Mouse (Mus musculus): ENCODE data around the gene Tpp1.

Tpp1 gene

GRCm38 (mm10) chr7:105728701-105729428 lies 23.2 kb downstream of the Tpp1 start:
- no peak for DNase-seq (ENCODE audit: low read depth, low spot score)

- DNase-seq (ENCODE audit: low read depth, low spot score) = no peak
Measured at GRCm38 (mm10) chr7:105726980-105727325, 25.1 kb downstream of the Tpp1 start.

GRCm38 (mm10) chr7:105726144-105726979 lies 25.7 kb downstream of the Tpp1 start:
- peak; percentile 80 for DNase-seq (ENCODE audit: low read depth, low spot score)

GRCm38 (mm10) chr7:105721916-105722315 lies 30.1 kb downstream of the Tpp1 start:
- DNase-seq (ENCODE audit: low read depth, low spot score) = no peak

DNA sequence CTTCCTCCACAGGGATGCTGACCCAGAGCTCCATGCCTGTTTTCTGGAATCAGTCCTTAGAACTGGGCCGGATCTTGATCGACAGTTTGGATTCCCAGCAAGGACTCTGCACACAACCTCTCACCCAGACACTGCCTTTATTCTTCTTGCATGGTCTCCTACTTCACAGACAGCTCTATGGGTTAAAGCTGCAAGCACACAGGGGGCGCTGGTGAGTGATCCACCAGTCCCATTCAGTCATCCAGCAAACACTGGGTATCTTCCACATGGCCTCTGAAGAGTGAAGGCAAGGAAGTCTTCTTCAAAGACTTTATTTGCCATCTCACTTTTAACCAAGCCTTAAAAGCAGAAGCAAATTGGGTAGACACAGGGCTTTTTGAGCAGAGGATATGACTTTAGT lies 36.7 kb downstream of the Tpp1 start:
- DNase-seq (ENCODE audit: low read depth, low spot score) = peak; percentile 42

DNA sequence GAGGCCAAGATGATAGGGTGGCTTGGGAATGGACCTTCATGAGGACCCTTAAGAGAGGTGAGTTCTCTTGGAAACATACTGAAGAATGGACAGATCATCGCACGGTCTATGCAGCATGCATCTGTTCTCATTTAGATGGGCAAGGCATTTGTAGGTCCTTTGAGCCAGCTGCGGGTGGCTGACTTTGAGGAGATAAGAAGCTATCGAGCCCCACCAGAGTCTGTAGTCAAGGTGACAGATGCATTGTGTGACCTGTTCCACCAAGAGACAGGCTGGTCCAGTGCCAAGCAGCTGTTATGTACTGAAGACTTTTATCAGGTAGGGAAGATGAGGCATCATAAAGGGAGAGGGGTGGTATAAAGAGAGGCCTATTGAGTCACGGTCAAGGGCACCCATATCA lies 43.3 kb downstream of the Tpp1 start:
- no peak for DNase-seq (ENCODE audit: low read depth, low spot score)

DNA sequence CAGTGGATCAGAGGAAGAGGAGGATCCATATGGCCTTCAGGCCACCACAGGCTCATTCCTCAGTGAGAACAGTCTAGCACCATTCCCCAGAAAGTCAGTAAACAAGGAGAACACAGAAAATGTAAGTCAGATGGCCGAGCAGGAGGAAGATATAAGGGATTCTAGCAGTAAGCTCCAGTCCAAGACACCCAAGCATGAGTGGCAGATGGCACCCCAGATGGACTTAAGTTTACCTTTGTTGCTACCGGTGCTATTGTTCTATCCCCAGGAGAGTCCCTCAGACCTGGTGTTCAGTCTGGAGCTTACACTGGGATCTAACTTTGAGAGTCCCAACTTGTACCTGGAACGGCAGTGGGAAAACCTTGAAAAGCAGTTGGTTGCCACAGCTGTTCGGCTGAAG lies 48.2 kb downstream of the Tpp1 start:
- DNase-seq (ENCODE audit: low read depth, low spot score) = no peak

DNA sequence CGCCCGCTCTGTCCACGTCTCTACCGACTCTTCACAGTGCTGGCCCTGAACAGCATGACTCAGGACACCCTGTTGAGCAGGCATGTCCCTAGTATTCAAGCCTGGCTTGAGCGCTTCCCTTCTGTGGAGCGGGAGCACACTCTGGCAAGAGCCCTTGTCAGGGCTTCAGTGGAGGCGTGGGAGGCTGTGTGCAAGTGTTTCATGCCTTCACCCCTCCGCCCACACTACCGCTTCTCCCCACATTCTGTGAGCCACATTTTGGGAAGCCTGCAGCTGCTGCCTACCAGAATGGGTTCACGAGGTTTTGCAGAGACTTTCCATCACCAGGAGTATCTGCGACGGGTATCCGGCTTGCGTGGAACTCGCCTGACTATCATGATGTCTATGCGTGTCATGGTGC lies 48.9 kb downstream of the Tpp1 start:
- DNase-seq (ENCODE audit: low read depth, low spot score) = no peak
